Mouse (Mus musculus) urinary bladder, adult 2 months (tissue): ENCODE measurements around the gene Pcna. TPM values are rescaled to one million over a fixed set of nuclear protein-coding genes. Genes with fewer than 3 reads are reported as not detected.

Experiments used
- DNase-seq: peaks from one replicate; pipeline ENCODE4 v3.0.0; 2022; ENCODE audit warnings: low spot score
- polyA plus RNA-seq: library from polyadenylated mRNA; depleted of rRNA; stranded (reverse); fragments of >200 nt; gene quantifications from 2 replicates; pipeline ENCODE4 v1.2.3, GENCODE M21; 2012; rRNA removed

Pcna gene
- polyA plus RNA-seq, 1 experiment: 96.5 TPM

DNA sequence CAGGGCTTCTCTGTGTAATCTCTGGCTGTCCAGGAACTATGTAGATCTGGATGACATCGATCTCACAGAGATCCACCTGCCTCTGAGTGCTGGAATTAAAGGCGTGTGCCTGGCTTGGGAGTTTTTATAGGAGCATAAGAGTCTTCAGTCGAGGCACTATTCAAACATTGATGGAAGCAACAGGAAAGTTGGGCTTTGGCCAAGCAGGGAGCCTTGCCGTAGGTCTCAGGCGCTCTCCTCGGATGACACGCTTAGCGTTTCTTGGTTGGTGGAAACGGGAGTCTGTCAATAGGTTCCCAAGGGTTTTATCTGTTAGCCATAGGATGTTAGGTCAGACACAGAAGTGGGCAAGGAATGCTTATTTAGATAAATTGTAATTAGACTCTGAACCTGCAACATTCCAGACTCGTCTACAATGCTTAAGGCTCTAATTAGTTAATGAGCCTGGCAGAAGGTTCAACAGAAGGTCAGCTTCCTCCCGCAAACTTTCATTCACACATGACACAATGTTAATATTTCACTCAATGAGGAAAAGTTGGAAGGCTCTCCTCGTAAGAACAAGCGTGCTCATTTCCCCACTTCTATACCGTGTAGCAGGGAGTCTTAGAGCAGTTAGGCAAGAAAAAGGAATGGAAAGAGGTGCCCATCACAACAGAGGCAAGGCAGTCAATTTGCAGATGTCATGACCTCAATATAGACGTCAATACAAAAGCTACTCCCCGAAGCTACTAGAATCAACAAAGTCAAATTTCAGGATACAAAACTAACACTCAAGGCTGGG, 18.9 kb downstream of the Pcna start:
- DNase-seq: no peak

- DNase-seq: no peak
Measured at GRCm38 (mm10) chr2:132232413-132232945, 20.6 kb downstream of the Pcna start.

GRCm38 (mm10) chr2:132224359-132224758, 28.8 kb downstream of the Pcna start:
- no peak for DNase-seq

DNA sequence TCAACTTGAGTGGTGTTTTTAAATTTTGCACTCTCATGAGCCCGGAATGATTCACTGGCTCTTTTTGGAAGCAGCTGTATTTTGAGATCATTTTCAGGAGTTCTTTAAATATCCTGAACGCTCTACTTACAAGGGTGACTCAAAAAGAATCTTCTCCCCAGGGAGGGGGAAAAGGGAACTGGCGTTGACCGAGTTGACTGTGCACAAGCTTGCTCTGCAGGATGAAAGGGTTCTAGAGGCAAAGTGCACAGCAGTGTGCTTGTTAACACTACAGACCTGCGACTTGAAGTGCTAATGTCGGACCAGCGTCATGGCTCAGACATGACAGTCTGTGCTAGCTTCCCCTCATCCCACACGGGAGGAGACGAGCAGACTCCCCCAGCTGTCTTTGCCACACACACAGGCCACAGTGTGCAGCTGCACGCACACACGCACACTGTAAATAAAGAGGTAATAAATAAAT, 31.5 kb downstream of the Pcna start:
- no peak for DNase-seq

- DNase-seq: no peak
Measured at GRCm38 (mm10) chr2:132211995-132212656, 41.0 kb downstream of the Pcna start.

DNA sequence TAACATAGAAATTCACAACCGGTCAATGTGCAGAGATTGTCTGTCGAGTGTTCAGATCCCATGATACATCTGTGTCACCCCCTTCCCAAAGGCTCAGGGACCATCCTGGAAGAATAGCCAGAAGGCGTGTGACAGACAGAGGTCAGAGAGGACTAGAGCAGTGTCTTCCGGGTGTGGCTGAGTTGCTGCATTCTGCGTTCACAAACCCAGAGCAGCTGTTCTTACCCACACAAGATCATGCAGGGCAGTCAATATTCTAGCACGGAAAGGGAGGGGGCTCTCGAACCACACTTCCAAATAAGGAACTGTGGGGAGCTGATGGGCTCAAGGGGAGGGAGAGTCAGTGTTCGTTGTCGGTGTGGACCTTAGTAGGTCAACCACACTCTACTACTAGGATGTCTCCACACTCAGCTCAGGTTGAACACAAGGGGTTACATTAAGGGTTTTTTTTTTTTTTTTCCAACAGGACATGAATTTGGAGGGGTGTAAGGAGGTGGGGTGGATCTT, 42.3 kb downstream of the Pcna start:
- DNase-seq: no peak

GRCm38 (mm10) chr2:132208246-132208881, 44.8 kb downstream of the Pcna start:
- DNase-seq: no peak

DNA sequence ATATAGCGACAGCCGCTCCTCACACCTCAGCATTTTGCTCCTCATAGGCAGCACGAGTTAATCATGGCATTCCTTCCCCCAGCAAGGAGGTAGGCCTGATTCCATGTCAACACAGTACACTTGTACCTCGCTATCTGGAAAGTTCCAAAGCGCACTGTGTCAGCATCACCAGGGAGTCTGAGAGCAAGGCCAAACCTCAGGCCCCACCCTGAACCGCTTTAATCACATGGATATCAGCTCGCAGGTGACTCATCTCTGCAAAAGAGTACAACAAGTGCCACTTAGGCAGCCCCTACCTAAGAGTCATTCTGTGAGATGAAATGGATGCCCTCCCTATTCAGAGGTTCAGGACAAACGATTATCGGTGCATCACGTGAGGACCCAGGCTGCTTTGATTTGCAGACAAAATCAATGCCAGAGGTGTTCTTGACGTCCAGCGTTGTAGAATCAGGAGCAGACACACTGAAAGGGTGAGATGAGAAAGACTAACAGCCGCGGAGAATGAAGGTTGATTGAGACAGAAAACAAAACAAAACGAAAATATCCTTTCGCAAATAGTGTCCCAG, 46.7 kb downstream of the Pcna start:
- no peak for DNase-seq

DNA sequence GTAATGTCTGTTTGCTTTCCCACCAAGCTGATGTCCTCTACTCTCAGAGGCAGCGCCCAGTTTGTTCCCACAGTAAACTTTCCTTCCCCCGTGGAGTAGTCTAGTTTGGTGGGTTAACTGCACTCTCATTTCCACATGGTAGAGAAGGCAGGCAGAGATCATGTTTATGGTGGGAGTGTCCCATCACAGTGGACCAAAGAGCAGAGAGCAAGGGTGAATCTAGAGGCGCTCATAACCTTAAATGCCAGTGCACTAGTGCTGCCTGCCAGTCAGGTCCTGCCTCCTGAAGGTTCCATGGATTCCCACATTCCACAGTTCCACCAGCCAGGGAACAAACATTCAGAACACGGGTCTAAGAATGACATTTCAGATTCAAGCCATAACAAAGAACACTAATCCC, 47.6 kb downstream of the Pcna start:
- DNase-seq: no peak

- no peak for DNase-seq
Measured at GRCm38 (mm10) chr2:132203773-132204172, 49.3 kb downstream of the Pcna start.

- no peak for DNase-seq
Measured at GRCm38 (mm10) chr2:132203186-132203585, 49.9 kb downstream of the Pcna start.

Other genes starting within 250 kb of the Pcna start
- 6.6 and 13.8 TPM in 2 replicates for gene Rassf2, start 223.1 kb downstream of the Pcna start, polyA plus RNA-seq
- gene Slc23a2, start 108.2 kb downstream of the Pcna start, polyA plus RNA-seq: 36.2 and 36.3 TPM in 2 replicates
- 44.1 and 48.0 TPM in 2 replicates for gene Tmem230, start 5.5 kb downstream of the Pcna start, polyA plus RNA-seq
- 38.4 and 52.2 TPM in 2 replicates for gene Cds2, start 9.8 kb upstream of the Pcna start, polyA plus RNA-seq
- gene Prokr2, start 132.1 kb upstream of the Pcna start, polyA plus RNA-seq: 0.01 TPM in 1 of 2 replicates, not detected in the other